In genomic region chr17:29864440-29864839, GRCm38 (mm10) we compare ENCODE assay signal across 17 mouse cellular contexts.
DNase-seq lines count a peak whose midpoint lies in the region; ATAC-seq and TF ChIP-seq lines count a peak whose summit lies in the region.
"Had no signal": no experiment of that assay in that cellular context is flagged by ENCODE, and none has a peak within 500 bp of the region (broad histone marks: within the 10 kb centered on the region; RNA-seq: fewer than 3 reads in every experiment).

No protein-coding gene starts in this region.

- no peak overlapping the region for H3K9ac ChIP-seq in ES-Bruce4 (ENCODE audit: low read depth, poor library complexity, severe bottlenecking)
- H3K9ac ChIP-seq: embryonic facial prominence, embryonic 12.5 days; heart, embryonic 15.5 days; limb, embryonic 13.5 days had no signal

- no peaks in the 10 kb centered on the region for H3K4me1 ChIP-seq in ES-Bruce4 (ENCODE audit: control insufficient read depth, insufficient read depth, low read length)
- H3K4me1 ChIP-seq: embryonic facial prominence, embryonic 12.5 days; limb, embryonic 13.5 days had no signal

- no peak for TF ChIP-seq EP300 in ES-Bruce4 (IDR thresholded peaks at IDR 0.05; ENCODE audit: insufficient read depth, low read depth, low read length)

- intact Hi-C loops in left cerebral cortex, adult 2 months (cut with DNase I), result no loop called here
- intact Hi-C loops in left cerebral cortex, postnatal 25 days (cut with DNase I), result no loop called here

- ATAC-seq in CD4-positive, CD25-positive, alpha-beta regulatory T cell, adult 4 months, result no peak

- TF ChIP-seq CTCF in left cerebral cortex, adult 2 months (IDR thresholded peaks at IDR 0.05), result peak; percentile 36
- peak; percentile 70 for TF ChIP-seq CTCF in ES-Bruce4 (IDR thresholded peaks at IDR 0.05; ENCODE audit: low read depth, low read length)

- DNase-seq in CD4-positive, CD25-positive, alpha-beta regulatory T cell, adult 2 months (ENCODE audit: low read depth, low spot score), result peak; percentile 23
- no peak for DNase-seq in left cerebral cortex, adult 2 months (ENCODE audit: extremely low spot score in 1 of 2, low spot score in 2 of 2)
- no peak for DNase-seq in left cerebral cortex, postnatal 25 days (ENCODE audit: low spot score in 2 of 2)
- DNase-seq in c-Kit-positive CD71-positive TER-119-positive erythroid progenitor cells, embryonic 14.5 days (ENCODE audit: low spot score), result peak; percentile 48
- no peak for DNase-seq in cerebellum, adult 9-11 months
- DNase-seq in frontal cortex, postnatal 14 days (ENCODE audit: low spot score in 2 of 2), result no peak
- DNase-seq: adrenal gland, postnatal 25 days; cerebellum, postnatal 36 days; kidney, adult 11 months; lung, postnatal 14 days; retina, postnatal 1 day had no signal

- no peaks in the 10 kb centered on the region for H3K36me3 ChIP-seq in ES-Bruce4 (ENCODE audit: control insufficient read depth, insufficient read depth, low read length, poor library complexity, severe bottlenecking)
- H3K36me3 ChIP-seq: embryonic facial prominence, embryonic 12.5 days; heart, embryonic 15.5 days; hindbrain, embryonic 10.5 days had no signal

- H3K9me3 ChIP-seq in ES-Bruce4 (replicated peaks; ENCODE audit: control insufficient read depth, insufficient read depth, low read length, poor library complexity, severe bottlenecking), result no peaks in the 10 kb centered on the region
- H3K9me3 ChIP-seq: heart, embryonic 15.5 days had no signal

- no peak overlapping the region for H3K27ac ChIP-seq in left cerebral cortex, adult 2 months
- no peak overlapping the region for H3K27ac ChIP-seq in ES-Bruce4 (ENCODE audit: insufficient read depth, low read length)
- H3K27ac ChIP-seq: embryonic facial prominence, embryonic 12.5 days; heart, embryonic 15.5 days; hindbrain, embryonic 10.5 days; limb, embryonic 13.5 days had no signal

- no peak overlapping the region for H3K4me3 ChIP-seq in left cerebral cortex, adult 2 months
- no peak overlapping the region for H3K4me3 ChIP-seq in ES-Bruce4 (ENCODE audit: low read depth, low read length)
- H3K4me3 ChIP-seq: embryonic facial prominence, embryonic 12.5 days; heart, embryonic 15.5 days; hindbrain, embryonic 10.5 days; limb, embryonic 13.5 days had no signal

- no peak for TF ChIP-seq POLR2A in ES-Bruce4 (IDR thresholded peaks at IDR 0.05; ENCODE audit: insufficient read depth, low read length)

- no peaks in the 10 kb centered on the region for H3K27me3 ChIP-seq in ES-Bruce4 (ENCODE audit: control insufficient read depth, insufficient read depth, low read length, poor library complexity, severe bottlenecking)
- H3K27me3 ChIP-seq: embryonic facial prominence, embryonic 12.5 days; heart, embryonic 15.5 days; limb, embryonic 13.5 days had no signal

Comparison
In these comparisons a context has a peak if more than half of its experiments do, and no peak if none do; other contexts are left out.
1. DNase-seq: peak in CD4-positive, CD25-positive, alpha-beta regulatory T cell, adult 2 months (single experiment) and c-Kit-positive CD71-positive TER-119-positive erythroid progenitor cells, embryonic 14.5 days (single experiment); none in left cerebral cortex, adult 2 months (0 of 2), left cerebral cortex, postnatal 25 days (0 of 2), cerebellum, adult 9-11 months (single experiment) and frontal cortex, postnatal 14 days (0 of 2).